Mouse (Mus musculus) MEL (cell line): Measurements from ENCODE around the gene Adam30. TPM values are rescaled to one million over a fixed set of nuclear protein-coding genes. Genes with fewer than 3 reads are reported as not detected.

Experiments used
- DNase-seq: peaks from one replicate; pipeline ENCODE4 v3.0.0; 2011; ENCODE audit warnings: low read depth, low spot score
- H3K27ac ChIP-seq: 2 replicates; pipeline ENCODE4 v1.5.1; 2012; ENCODE audit warnings: low read depth, mild to moderate bottlenecking, control low read depth, low read length, moderate library complexity; ENCODE audit not compliant: control insufficient read depth
- H3K27me3 ChIP-seq, 2 experiments: fragments of 150-350 bp in 1 of 2; sonication (generic) in 1 of 2; 2 replicates each; pipeline ENCODE4 v1.6.1; 2012; ENCODE audit warnings: low read length in 2 of 2, mild to moderate bottlenecking in 2 of 2, improper control_type of control experiment in 1 of 2, moderate library complexity in 1 of 2; ENCODE audit not compliant: insufficient read depth in 2 of 2, control insufficient read depth in 1 of 2
- H3K36me3 ChIP-seq, 2 experiments: 2 replicates each; pipeline ENCODE4 v1.6.1; 2012 to 2014; ENCODE audit warnings: low read length in 2 of 2, improper control_type of control experiment in 1 of 2, inconsistent platforms in 1 of 2, mild to moderate bottlenecking in 1 of 2; ENCODE audit not compliant: insufficient read depth in 2 of 2, control insufficient read depth in 1 of 2
- H3K4me1 ChIP-seq, 2 experiments: fragments of 150-350 bp in 1 of 2; sonication (generic) in 1 of 2; 2 replicates each; pipeline ENCODE4 v1.6.1; 2012; ENCODE audit warnings: low read length in 2 of 2, improper control_type of control experiment in 1 of 2, mild to moderate bottlenecking in 1 of 2; ENCODE audit not compliant: insufficient read depth in 2 of 2, control insufficient read depth in 1 of 2
- H3K4me3 ChIP-seq, 2 experiments: fragments of 150-350 bp in 1 of 2; sonication (generic) in 1 of 2; 2 replicates each; pipeline ENCODE4 v1.5.1; 2012; ENCODE audit warnings: low read depth in 2 of 2, low read length in 2 of 2, mild to moderate bottlenecking in 2 of 2, moderate library complexity in 2 of 2, control low read depth in 1 of 2, improper control_type of control experiment in 1 of 2; ENCODE audit not compliant: control insufficient read depth in 1 of 2, insufficient read depth in 1 of 2
- H3K79me2 ChIP-seq: 2 replicates; pipeline ENCODE4 v1.6.1; 2012; ENCODE audit warnings: mild to moderate bottlenecking, low read length, moderate library complexity; ENCODE audit not compliant: control insufficient read depth, poor library complexity, insufficient read depth
- H3K9ac ChIP-seq: 2 replicates; pipeline ENCODE4 v1.6.1; 2012; ENCODE audit warnings: low read depth, mild to moderate bottlenecking, control low read depth, low read length, moderate library complexity; ENCODE audit not compliant: control insufficient read depth, poor library complexity, severe bottlenecking
- H3K9me3 ChIP-seq: fragments of 150-350 bp; sonication (generic); replicated peaks from 2 replicates; pipeline ENCODE4 v1.6.1; 2012; ENCODE audit warnings: mild to moderate bottlenecking, low read length, improper control_type of control experiment, moderate library complexity; ENCODE audit not compliant: insufficient read depth
- ELF1 ChIP-seq: IDR thresholded peaks from 2 replicates; pipeline ENCODE4 v1.6.1; 2014; ENCODE audit warnings: low read depth, mild to moderate bottlenecking, inconsistent platforms, low read length, improper control_type of control experiment, moderate library complexity
- EP300 ChIP-seq, 2 experiments: IDR thresholded peaks; 2 replicates each; pipeline ENCODE4 v1.6.1; 2011; ENCODE audit warnings: improper control_type of control experiment in 2 of 2, low read length in 2 of 2, low read depth in 1 of 2, mild to moderate bottlenecking in 1 of 2
- ETS1 ChIP-seq: IDR thresholded peaks from 2 replicates; pipeline ENCODE4 v1.6.1; 2012; ENCODE audit warnings: low read depth, mild to moderate bottlenecking, inconsistent platforms, low read length, improper control_type of control experiment, moderate library complexity
- HCFC1 ChIP-seq: IDR thresholded peaks from 2 replicates; pipeline ENCODE4 v1.6.1; 2012; ENCODE audit warnings: low read depth, mild to moderate bottlenecking, inconsistent platforms, low read length, improper control_type of control experiment, moderate library complexity
- JUND ChIP-seq: IDR thresholded peaks from 2 replicates; pipeline ENCODE4 v1.6.1; 2011; ENCODE audit warnings: low read depth, mild to moderate bottlenecking, improper control_type of control experiment, low read length
- KAT2A ChIP-seq: conservative IDR thresholded peaks from 2 replicates; pipeline ENCODE4 v1.6.1; 2012; ENCODE audit warnings: low read depth, low read length, improper control_type of control experiment, inconsistent platforms
- MAX ChIP-seq: IDR thresholded peaks from 2 replicates; pipeline ENCODE4 v1.6.1; 2011; ENCODE audit warnings: low read length, improper control_type of control experiment
- MEF2A ChIP-seq: IDR thresholded peaks from 2 replicates; pipeline ENCODE4 v1.6.1; 2014; ENCODE audit warnings: low read depth, mild to moderate bottlenecking, inconsistent platforms, low read length, improper control_type of control experiment; ENCODE audit not compliant: poor library complexity, insufficient replicate concordance, severe bottlenecking; ENCODE audit errors: extremely low read depth
- MXI1 ChIP-seq: IDR thresholded peaks from 2 replicates; pipeline ENCODE4 v1.6.1; 2011; ENCODE audit warnings: mild to moderate bottlenecking, low read depth, low read length, improper control_type of control experiment
- NELFE ChIP-seq: IDR thresholded peaks from 2 replicates; pipeline ENCODE4 v1.6.1; 2011; ENCODE audit warnings: low read depth, low read length, improper control_type of control experiment
- POLR2A ChIP-seq, 2 experiments: IDR thresholded peaks; 2 replicates each; pipeline ENCODE4 v1.6.1; 2011 to 2012; ENCODE audit warnings: low read length in 2 of 2, mild to moderate bottlenecking in 2 of 2, control low read depth in 1 of 2, improper control_type of control experiment in 1 of 2, low read depth in 1 of 2, moderate library complexity in 1 of 2; ENCODE audit not compliant: control insufficient read depth in 1 of 2, insufficient read depth in 1 of 2, poor library complexity in 1 of 2
- POLR2AphosphoS2 ChIP-seq: IDR thresholded peaks from 2 replicates; pipeline ENCODE4 v1.6.1; 2011; ENCODE audit warnings: low read length, improper control_type of control experiment
- POLR2AphosphoS5 ChIP-seq: IDR thresholded peaks from 2 replicates; pipeline ENCODE4 v1.6.1; 2012; ENCODE audit warnings: low read depth, borderline replicate concordance, mild to moderate bottlenecking, inconsistent platforms, low read length, moderate library complexity, mixed read lengths
- RAD21 ChIP-seq: IDR thresholded peaks from 2 replicates; pipeline ENCODE4 v1.6.1; 2011; ENCODE audit warnings: mild to moderate bottlenecking, low read depth, low read length, improper control_type of control experiment
- SMC3 ChIP-seq: IDR thresholded peaks from 2 replicates; pipeline ENCODE4 v1.6.1; 2011; ENCODE audit warnings: low read depth, low read length, improper control_type of control experiment
- TBP ChIP-seq: IDR thresholded peaks from 2 replicates; pipeline ENCODE4 v1.8.0; 2011; ENCODE audit warnings: low read depth, low read length, improper control_type of control experiment
- TCF12 ChIP-seq: IDR thresholded peaks from 2 replicates; pipeline ENCODE4 v1.6.1; 2014; ENCODE audit warnings: low read depth, mild to moderate bottlenecking, inconsistent platforms, low read length, improper control_type of control experiment, moderate library complexity
- USF2 ChIP-seq, 2 experiments: IDR thresholded peaks; 2 replicates each; pipeline ENCODE4 v1.6.1; 2011 to 2012; ENCODE audit warnings: improper control_type of control experiment in 2 of 2, low read length in 2 of 2, borderline replicate concordance in 1 of 2, inconsistent platforms in 1 of 2, low read depth in 1 of 2, mild to moderate bottlenecking in 1 of 2; ENCODE audit not compliant: insufficient read depth in 1 of 2
- ZNF384 ChIP-seq: IDR thresholded peaks from 2 replicates; pipeline ENCODE4 v1.6.1; 2012; ENCODE audit warnings: low read depth, mild to moderate bottlenecking, inconsistent platforms, low read length, improper control_type of control experiment
- polyA plus RNA-seq, 2 experiments: library from polyadenylated mRNA; stranded (reverse) in 1 of 2; unstranded in 1 of 2; fragments of >175 nt in 1 of 2; fragments of >200 nt in 1 of 2; gene quantifications; 2 replicates each; pipeline versions ENCODE4 v1.2.1 to v1.2.4; 2012; ENCODE audit warnings: low replicate concordance in 2 of 2, low read depth in 1 of 2; ENCODE audit not compliant: insufficient read length in 2 of 2, insufficient read depth in 1 of 2, missing spikeins in 1 of 2
- total RNA-seq: library from RNA; depleted of rRNA; stranded (reverse); fragments of 300-350 nt; gene quantifications from 2 replicates; pipeline ENCODE4 v1.2.3, GENCODE M21; 2012

Gene Adam30
- total and polyA plus RNA-seq, 3 experiments = not detected

- H3K4me1 ChIP-seq = peaks cover 16 to 26% of the 10 kb centered on the region in 2 experiments
- no peaks in the 10 kb centered on the region for H3K79me2 ChIP-seq
- H3K27ac ChIP-seq = peak overlapping the region; percentile 3; the same call in 1 of the 2 replicates
- no peak overlapping the region for H3K4me3 ChIP-seq
- TF ChIP-seq TCF12 = no peak
- TF ChIP-seq POLR2A (IDR thresholded peaks at IDR 0.05; ENCODE audit: control insufficient read depth in 1 of 2, insufficient read depth in 1 of 2, low read depth in 1 of 2, low read length in 2 of 2, poor library complexity in 1 of 2) = no peak
- no peak for TF ChIP-seq NELFE
- peak; percentile 51 for DNase-seq
- no peaks in the 10 kb centered on the region for H3K9me3 ChIP-seq
- H3K36me3 ChIP-seq = peaks cover 0 to 27% of the 10 kb centered on the region in 2 experiments; a peak in 2 of 4 replicates
- no peak overlapping the region for H3K9ac ChIP-seq
- H3K27me3 ChIP-seq = no peaks in the 10 kb centered on the region
These were observed 3.4 kb upstream of the Adam30 start for GRCm38 (mm10) chr3:98157073-98157472.

- H3K27me3 ChIP-seq = no peaks in the 10 kb centered on the region
- peaks cover 0 to 27% of the 10 kb centered on the region in 2 experiments; a peak in 2 of 4 replicates for H3K36me3 ChIP-seq
- H3K9me3 ChIP-seq = no peaks in the 10 kb centered on the region
- DNase-seq = peak; percentile 62
- TF ChIP-seq EP300 (IDR thresholded peaks at IDR 0.05; ENCODE audit: low read depth in 1 of 2, low read length in 2 of 2) (peak in 1 of 2 experiments; percentile 58; a peak in 2 of 4 replicates), HCFC1 (0 out of 2 replicates have a peak, but pooled peaks have one; percentile 30), MEF2A (no peak), JUND (0 out of 2 replicates have a peak, but pooled peaks have one; percentile 35), TCF12 (0 out of 2 replicates have a peak, but pooled peaks have one; percentile 26)
- H3K9ac ChIP-seq = no peak overlapping the region
- peaks cover 16 to 26% of the 10 kb centered on the region in 2 experiments for H3K4me1 ChIP-seq
- H3K27ac ChIP-seq = peak overlapping the region; percentile 3; the same call in 1 of the 2 replicates
- H3K4me3 ChIP-seq = no peak overlapping the region
- no peaks in the 10 kb centered on the region for H3K79me2 ChIP-seq
These were observed 2.8 kb upstream of the Adam30 start for GRCm38 (mm10) chr3:98157585-98157984.

GRCm38 (mm10) chr3:98158646-98159045, 1.8 kb upstream of the Adam30 start:
- H3K79me2 ChIP-seq = no peaks in the 10 kb centered on the region
- TF ChIP-seq EP300 (IDR thresholded peaks at IDR 0.05; ENCODE audit: low read depth in 1 of 2, low read length in 2 of 2) (no peak), USF2 (IDR thresholded peaks at IDR 0.05; ENCODE audit: borderline replicate concordance in 1 of 2, insufficient read depth in 1 of 2, low read depth in 1 of 2, low read length in 2 of 2) (no peak), SMC3 (no peak), MEF2A (no peak), MXI1 (no peak), POLR2AphosphoS2 (no peak), TCF12 (no peak), TBP (no peak), HCFC1 (no peak), JUND (no peak), POLR2AphosphoS5 (no peak), ELF1 (no peak), KAT2A (no peak), ETS1 (no peak), MAX (no peak), RAD21 (no peak), ZNF384 (no peak)
- TF ChIP-seq, all 39 proteins: peak for 0
- H3K4me1 ChIP-seq = peaks cover 16 to 26% of the 10 kb centered on the region in 2 experiments
- H3K9me3 ChIP-seq = no peaks in the 10 kb centered on the region
- H3K9ac ChIP-seq = no peak overlapping the region
- peaks cover 0 to 27% of the 10 kb centered on the region in 2 experiments; a peak in 2 of 4 replicates for H3K36me3 ChIP-seq
- H3K4me3 ChIP-seq = no peak overlapping the region
- no peak for DNase-seq
- no peaks in the 10 kb centered on the region for H3K27me3 ChIP-seq
- H3K27ac ChIP-seq = 0 out of 2 replicates have a peak overlapping the region, but pooled peaks have one; percentile 1
